Mouse (Mus musculus) heart, postnatal 0 days (tissue): ENCODE measurements at regions not wholly inside any gene's neighbourhood (a gene's known extent, or its start where the extent isn't known, plus 50 kb on each side); places are given as distances from the start of the nearest gene placed in this dataset.
A peak's percentile ranks its signal among the peaks of the same experiment; 100 is the strongest.

Source experiments
- ATAC-seq: fragments of 200-750 bp; cut with Nextera tagmentation; 2 replicates; pipeline ENCODE4 v1.8.0; 2017; ENCODE audit warnings: low read depth, moderate number of reproducible peaks, moderate library complexity; ENCODE audit not compliant: insufficient read depth
- DNase-seq: peaks from one replicate; pipeline ENCODE4 v3.0.0-alpha.2; 2016; ENCODE audit warnings: low spot score
- H3K27ac ChIP-seq: fragments of 300-500 bp; sonication (generic); 2 replicates; pipeline ENCODE4 v1.5.1; 2014; ENCODE audit warnings: low read depth, mild to moderate bottlenecking
- H3K27me3 ChIP-seq: fragments of 300-500 bp; sonication (generic); 2 replicates; pipeline ENCODE4 v1.6.1; 2014; ENCODE audit warnings: low read length, mixed read lengths; ENCODE audit not compliant: control insufficient read depth, insufficient read depth
- H3K36me3 ChIP-seq: fragments of 300-500 bp; sonication (generic); replicated peaks from 2 replicates; pipeline ENCODE4 v1.6.1; 2014; ENCODE audit warnings: low read length, mixed read lengths; ENCODE audit not compliant: control insufficient read depth, insufficient read depth
- H3K4me1 ChIP-seq: fragments of 300-500 bp; sonication (generic); 2 replicates; pipeline ENCODE4 v1.6.1; 2014; ENCODE audit warnings: antibody characterized with exemption; ENCODE audit not compliant: control insufficient read depth, insufficient read depth
- H3K4me2 ChIP-seq: fragments of 300-500 bp; sonication (generic); 2 replicates; pipeline ENCODE4 v1.6.1; 2014; ENCODE audit warnings: low read depth, mild to moderate bottlenecking, low read length, moderate library complexity
- H3K4me3 ChIP-seq: fragments of 300-500 bp; sonication (generic); 2 replicates; pipeline ENCODE4 v1.5.1; 2014; ENCODE audit warnings: low read depth, low read length
- H3K9ac ChIP-seq: fragments of 300-500 bp; sonication (generic); replicated peaks from 2 replicates; pipeline ENCODE4 v1.6.1; 2014; ENCODE audit warnings: low read depth, low read length, mixed read lengths
- H3K9me3 ChIP-seq: fragments of 300-500 bp; sonication (generic); replicated peaks from 2 replicates; pipeline ENCODE4 v1.6.1; 2016; ENCODE audit warnings: low read length; ENCODE audit not compliant: control insufficient read depth
- CTCF ChIP-seq: IDR thresholded peaks from 2 replicates; pipeline ENCODE4 v1.5.1; 2016; ENCODE audit warnings: antibody characterized with exemption, control low read depth, low read depth
- EP300 ChIP-seq: IDR thresholded peaks from 2 replicates; pipeline ENCODE4 v1.6.1; 2016; ENCODE audit warnings: antibody characterized with exemption, low read depth
- WGBS: fragments of 180-500 bp; shearing (Covaris S2); extraction: QIAGEN DNeasy Blood & Tissue Kit; methylation state at CpG from one replicate; pipeline ENCODE4 v1.1.7; 2014; 5-methylcytosine and 5-hydroxymethylcytosine counted together

GRCm38 (mm10) chr4:81744629-81745509 lies 302.3 kb upstream of the Mpdz start:
- Histone ChIP-seq H3K27ac (peak overlapping the region; percentile 12; the same call in 1 of the 2 replicates), H3K4me1 (0 out of 2 replicates have a peak, but pooled peaks cover 11% of the 10 kb centered on the region), H3K36me3 (no peaks in the 10 kb centered on the region), H3K4me2 (0 out of 2 replicates have a peak overlapping the region, but pooled peaks have one; percentile 4), H3K9ac (no peak overlapping the region), H3K4me3 (no peak overlapping the region), H3K9me3 (no peaks in the 10 kb centered on the region), H3K27me3 (no peaks in the 10 kb centered on the region)
- peak; percentile 39; the same call in 1 of the 2 replicates for ATAC-seq
- peak; percentile 26 for DNase-seq
- 34% methylated on average over 18 of the region's 18 CpGs for WGBS
- no peak for TF ChIP-seq EP300
- TF ChIP-seq CTCF: no peak

DNA sequence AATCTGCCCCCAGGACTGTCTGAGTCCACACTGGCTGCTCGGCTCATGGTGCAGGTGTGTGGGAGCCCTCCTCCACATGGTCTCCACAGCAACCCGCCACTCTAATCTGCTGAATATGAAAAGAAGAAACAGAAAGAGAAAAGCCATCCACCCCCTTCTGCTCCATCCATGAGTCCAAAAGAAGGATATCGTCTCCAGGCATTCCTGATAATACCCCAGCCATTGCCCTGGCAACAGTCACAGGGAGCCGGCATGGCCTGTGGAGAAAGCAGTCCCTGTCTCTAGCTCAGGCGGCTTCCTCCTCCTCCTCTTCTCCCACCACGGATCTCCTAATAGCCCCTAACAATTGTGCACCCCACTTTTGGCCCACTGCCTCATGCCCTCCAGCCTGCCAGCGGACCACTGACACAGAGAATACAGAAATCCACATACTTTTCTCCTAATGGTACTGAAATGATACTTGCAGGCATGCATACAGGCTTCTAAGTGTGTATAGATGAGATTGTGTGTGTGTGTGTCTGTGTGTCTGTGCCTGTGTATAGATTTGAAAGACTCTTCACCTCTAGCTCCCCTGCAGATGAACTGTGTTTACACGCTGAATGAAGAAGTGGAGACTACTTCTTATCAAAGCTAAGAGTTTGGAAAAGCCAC lies 301.5 kb upstream of the Mpdz start:
- DNase-seq (no peak), ATAC-seq (no peak)
- TF ChIP-seq CTCF: no peak
- Histone ChIP-seq H3K4me2 (no peak overlapping the region), H3K36me3 (no peaks in the 10 kb centered on the region), H3K9me3 (no peaks in the 10 kb centered on the region), H3K4me1 (0 out of 2 replicates have a peak, but pooled peaks cover 11% of the 10 kb centered on the region), H3K27ac (0 out of 2 replicates have a peak overlapping the region, but pooled peaks have one; percentile 43), H3K4me3 (no peak overlapping the region), H3K9ac (no peak overlapping the region), H3K27me3 (no peaks in the 10 kb centered on the region)
- WGBS: 42% methylated on average over 8 of the region's 8 CpGs

DNA sequence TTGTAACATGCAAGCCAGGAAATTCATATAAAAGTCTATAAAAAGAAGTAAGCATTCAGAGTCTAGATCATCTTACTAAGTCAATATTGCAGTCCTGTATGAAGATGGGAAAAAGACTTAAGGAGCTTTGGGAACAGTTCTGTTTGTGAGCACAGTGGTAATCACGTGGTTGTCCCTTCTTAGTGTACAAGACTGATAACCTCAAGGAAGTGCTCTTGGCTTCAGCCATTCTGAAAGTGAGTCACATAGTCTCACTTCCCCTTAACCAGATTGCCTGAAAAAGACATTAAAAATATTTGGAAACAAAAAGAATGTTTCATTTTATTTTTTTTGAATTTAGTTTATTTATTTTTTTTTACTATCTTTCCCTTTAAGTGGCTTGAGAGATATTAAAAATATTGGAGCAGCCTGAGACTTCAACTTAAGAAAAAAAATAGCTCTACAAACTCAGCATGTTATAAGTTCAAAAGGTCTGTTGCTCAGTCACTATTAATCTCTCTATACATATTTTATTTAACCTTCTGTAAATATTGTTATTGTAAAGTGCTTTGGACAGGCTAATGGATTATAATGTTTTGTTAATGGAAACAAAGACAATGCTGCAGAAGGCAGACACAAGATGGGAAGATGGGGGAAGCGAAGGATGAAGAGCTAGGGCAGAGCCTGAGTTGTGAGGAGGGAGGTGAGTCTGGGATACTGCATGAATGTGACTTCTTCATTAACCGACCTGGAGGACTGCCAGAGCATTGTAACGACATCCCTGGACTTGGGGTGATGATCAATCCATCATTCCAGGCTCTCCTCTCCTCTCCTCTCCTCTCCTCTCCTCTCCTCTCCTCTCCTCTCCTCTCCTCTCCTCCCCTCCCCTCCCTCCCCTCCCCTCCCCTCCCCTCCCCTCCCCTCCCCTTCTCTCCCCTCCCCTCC lies 300.2 kb upstream of the Mpdz start:
- no peak overlapping the region for H3K27ac ChIP-seq

DNA sequence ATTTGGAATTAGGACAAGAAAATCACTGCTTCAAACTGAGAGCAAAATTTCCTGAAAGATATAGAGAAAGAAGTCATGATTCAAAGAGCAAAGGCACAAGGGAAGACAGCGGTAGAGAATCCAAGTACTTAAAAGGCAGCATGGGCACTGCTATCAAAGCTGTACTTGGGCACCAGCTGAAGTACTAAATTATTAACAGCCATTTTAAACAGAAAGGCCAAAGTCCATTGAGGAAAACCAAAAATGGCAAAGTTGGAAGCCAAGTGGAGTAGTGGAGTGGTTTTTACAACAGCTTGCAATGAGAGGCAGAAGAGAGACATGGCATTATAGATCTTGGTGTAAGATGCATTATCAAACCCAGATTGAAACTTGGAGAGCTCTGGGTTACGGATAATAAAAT lies 291.8 kb upstream of the Mpdz start:
- Histone ChIP-seq H3K36me3 (no peaks in the 10 kb centered on the region), H3K27me3 (no peaks in the 10 kb centered on the region), H3K9ac (no peak overlapping the region), H3K27ac (no peak overlapping the region), H3K4me3 (no peak overlapping the region), H3K4me2 (no peak overlapping the region), H3K9me3 (no peaks in the 10 kb centered on the region), H3K4me1 (no peaks in the 10 kb centered on the region)
- ATAC-seq: no peak
- WGBS: 99% methylated on average over 2 of the region's 2 CpGs
- TF ChIP-seq EP300: no peak
- TF ChIP-seq CTCF: no peak
- no peak for DNase-seq

More for the DNA sequence above, 300.2 kb upstream of the Mpdz start:
- Histone ChIP-seq H3K4me3 (no peak overlapping the region), H3K27me3 (no peaks in the 10 kb centered on the region), H3K4me2 (no peak overlapping the region), H3K36me3 (no peaks in the 10 kb centered on the region), H3K9me3 (no peaks in the 10 kb centered on the region), H3K4me1 (0 out of 2 replicates have a peak, but pooled peaks cover 11% of the 10 kb centered on the region), H3K9ac (no peak overlapping the region)
- WGBS: 55% methylated on average over 4 of the region's 4 CpGs
- ATAC-seq: no peak
- DNase-seq: peak; percentile 48
- TF ChIP-seq CTCF (no peak), EP300 (no peak)

GRCm38 (mm10) chr4:81730386-81730785 lies 287.8 kb upstream of the Mpdz start:
- TF ChIP-seq CTCF: no peak
- no peak for TF ChIP-seq EP300

More at GRCm38 (mm10) chr4:81730386-81730785, 287.8 kb upstream of the Mpdz start:
- Histone ChIP-seq H3K4me2 (no peak overlapping the region), H3K27ac (no peak overlapping the region), H3K36me3 (no peaks in the 10 kb centered on the region), H3K4me3 (no peak overlapping the region), H3K9me3 (no peaks in the 10 kb centered on the region), H3K4me1 (peaks cover 16% of the 10 kb centered on the region), H3K9ac (no peak overlapping the region), H3K27me3 (no peaks in the 10 kb centered on the region)
- WGBS: 79% methylated on average over 2 of the region's 2 CpGs
- ATAC-seq (no peak), DNase-seq (no peak)
